In the genomic region with DNA sequence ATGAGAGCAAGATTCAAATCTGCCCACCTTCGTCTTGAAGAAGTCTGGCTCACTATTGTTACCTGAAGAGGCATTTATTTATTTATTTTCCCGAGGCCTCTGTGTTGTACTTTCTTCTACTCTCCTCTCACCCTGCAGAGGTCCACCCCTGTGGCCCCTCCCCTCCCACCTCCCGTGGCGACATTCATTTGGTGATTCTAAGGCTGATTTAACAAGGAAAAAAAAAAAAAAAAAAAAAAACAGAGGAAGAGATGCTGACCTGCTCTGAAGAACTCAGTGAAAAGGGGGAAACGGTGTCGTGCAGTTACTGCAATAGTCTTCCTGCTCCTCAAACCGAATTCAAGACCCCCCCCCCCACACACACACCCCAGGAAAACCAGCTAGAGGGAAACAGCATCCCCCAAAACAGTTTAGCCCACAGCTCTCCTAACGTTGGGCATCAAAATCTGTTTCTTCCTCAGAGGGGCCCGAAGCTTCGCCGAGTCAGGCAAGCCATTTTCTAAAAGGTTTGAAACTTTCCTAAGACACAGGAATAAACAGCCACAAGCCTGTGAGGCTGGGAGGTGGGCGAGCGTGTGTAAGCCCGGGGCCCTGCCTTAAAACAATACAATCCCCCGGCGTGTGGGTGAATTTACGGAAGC, we compare ENCODE assay signal across 7 mouse cellular contexts. TPM values are rescaled to one million over a fixed set of nuclear protein-coding genes. Genes with fewer than 3 reads are reported as not detected.
A peak's percentile ranks its signal among the peaks of the same experiment; 100 is the strongest.
DNase-seq lines count a peak whose midpoint lies in the region; ATAC-seq and TF ChIP-seq lines count a peak whose summit lies in the region.

No protein-coding gene starts in this region.

- DNase-seq in lung, embryonic 14.5 days: peak; percentile 27
- no peak for DNase-seq in lung, postnatal 14 days
- no peak for DNase-seq in layer of hippocampus, postnatal 36 days
- DNase-seq in right cerebral cortex, postnatal 36 days (ENCODE audit: low spot score in 2 of 2): no peak

- WGBS in lung, embryonic 14.5 days: 2% methylated on average over 17 of the region's 17 CpGs
- WGBS in embryonic facial prominence, embryonic 12.5 days: under 1% methylated on average over 17 of the region's 17 CpGs
- 2% methylated on average over 17 of the region's 17 CpGs for whole genome bisulfite sequencing in intestine, embryonic 16.5 days
- WGBS in neural tube, embryonic 13.5 days: under 1% methylated on average over 17 of the region's 17 CpGs

- no peaks in the 10 kb centered on the region for H3K9me3 ChIP-seq in lung, embryonic 14.5 days (ENCODE audit: low read depth, low read length)
- no peaks in the 10 kb centered on the region for H3K9me3 ChIP-seq in embryonic facial prominence, embryonic 12.5 days
- H3K9me3 ChIP-seq in intestine, embryonic 16.5 days (ENCODE audit: control insufficient read depth, low read length): no peaks in the 10 kb centered on the region
- H3K9me3 ChIP-seq in neural tube, embryonic 13.5 days: no peaks in the 10 kb centered on the region

- H3K36me3 ChIP-seq in lung, embryonic 14.5 days (ENCODE audit: insufficient read depth): no peaks in the 10 kb centered on the region
- no peaks in the 10 kb centered on the region for H3K36me3 ChIP-seq in embryonic facial prominence, embryonic 12.5 days
- no peaks in the 10 kb centered on the region for H3K36me3 ChIP-seq in intestine, embryonic 16.5 days (ENCODE audit: control insufficient read depth, insufficient read depth, low read length)
- no peaks in the 10 kb centered on the region for H3K36me3 ChIP-seq in neural tube, embryonic 13.5 days

- no peak overlapping the region for H3K27ac ChIP-seq in lung, embryonic 14.5 days (ENCODE audit: low read depth)
- H3K27ac ChIP-seq in embryonic facial prominence, embryonic 12.5 days: peak overlapping the region; percentile 97
- no peak overlapping the region for H3K27ac ChIP-seq in intestine, embryonic 16.5 days (ENCODE audit: low read length)
- peak overlapping the region; percentile 99 for H3K27ac ChIP-seq in neural tube, embryonic 13.5 days (replicated peaks)

- peaks cover 26% of the 10 kb centered on the region for H3K27me3 ChIP-seq in lung, embryonic 14.5 days (ENCODE audit: insufficient read depth, low read length)
- H3K27me3 ChIP-seq in embryonic facial prominence, embryonic 12.5 days: no peaks in the 10 kb centered on the region; the same call in 1 of the 2 replicates
- H3K27me3 ChIP-seq in intestine, embryonic 16.5 days (replicated peaks; ENCODE audit: control insufficient read depth, insufficient read depth, low read length): no peaks in the 10 kb centered on the region; the same call in 1 of the 2 replicates
- no peaks in the 10 kb centered on the region for H3K27me3 ChIP-seq in neural tube, embryonic 13.5 days

- H3K4me1 ChIP-seq in lung, embryonic 14.5 days (ENCODE audit: insufficient read depth): 0 out of 2 replicates have a peak, but pooled peaks cover 3% of the 10 kb centered on the region
- H3K4me1 ChIP-seq in embryonic facial prominence, embryonic 12.5 days: peaks cover 11% of the 10 kb centered on the region; the same call in 1 of the 2 replicates
- peaks cover 20% of the 10 kb centered on the region for H3K4me1 ChIP-seq in intestine, embryonic 16.5 days (ENCODE audit: control insufficient read depth, insufficient read depth, low read length)
- H3K4me1 ChIP-seq in neural tube, embryonic 13.5 days (replicated peaks): peaks cover 32% of the 10 kb centered on the region

- H3K4me2 ChIP-seq in lung, embryonic 14.5 days: peak overlapping the region; percentile 100
- H3K4me2 ChIP-seq in embryonic facial prominence, embryonic 12.5 days (replicated peaks): peak overlapping the region; percentile 88
- peak overlapping the region; percentile 99 for H3K4me2 ChIP-seq in intestine, embryonic 16.5 days (ENCODE audit: low read depth, low read length)
- peak overlapping the region; percentile 78 for H3K4me2 ChIP-seq in neural tube, embryonic 13.5 days

- peak overlapping the region; percentile 82 for H3K9ac ChIP-seq in lung, embryonic 14.5 days
- H3K9ac ChIP-seq in embryonic facial prominence, embryonic 12.5 days: peak overlapping the region; percentile 98
- H3K9ac ChIP-seq in intestine, embryonic 16.5 days (ENCODE audit: low read depth, low read length): peak overlapping the region; percentile 82
- peak overlapping the region; percentile 98 for H3K9ac ChIP-seq in neural tube, embryonic 13.5 days

- peak overlapping the region; percentile 64 for H3K4me3 ChIP-seq in lung, embryonic 14.5 days (ENCODE audit: low read depth, low read length)
- peak overlapping the region; percentile 80 for H3K4me3 ChIP-seq in embryonic facial prominence, embryonic 12.5 days
- peak overlapping the region; percentile 70 for H3K4me3 ChIP-seq in intestine, embryonic 16.5 days (ENCODE audit: low read length)
- H3K4me3 ChIP-seq in neural tube, embryonic 13.5 days: peak overlapping the region; percentile 81

- ATAC-seq in lung, embryonic 14.5 days (ENCODE audit: insufficient read depth): no peak
- ATAC-seq in embryonic facial prominence, embryonic 12.5 days (ENCODE audit: insufficient number of reproducible peaks, insufficient read depth, low FRiP score, low TSS enrichment): no peak
- no peak for ATAC-seq in intestine, embryonic 16.5 days
- no peak for ATAC-seq in neural tube, embryonic 13.5 days (ENCODE audit: low read depth)

- no peak for TF ChIP-seq CTCF in lung, embryonic 14.5 days (IDR thresholded peaks at IDR 0.05; ENCODE audit: low read depth)

RNA-seq across cellular contexts. Expression of gene A830031A19Rik, which starts 0.8 kb away (rescaled TPM):
- not detected in 2 replicates for polyA plus RNA-seq in lung, embryonic 14.5 days (2014; fragmentation: Nextera tagmentation; extraction: Ambion mirVana)
- not detected in 2 replicates for polyA plus RNA-seq in embryonic facial prominence, embryonic 12.5 days (2016; fragmentation: Nextera tagmentation; extraction: Ambion mirVana)
- not detected in 2 replicates for polyA plus RNA-seq in intestine, embryonic 16.5 days (2015; fragmentation: Nextera tagmentation; extraction: Ambion mirVana)
- polyA plus RNA-seq in neural tube, embryonic 13.5 days (2015; fragmentation: Nextera tagmentation; extraction: Ambion mirVana): not detected in 2 replicates
- 1 to 10 TPM; 1.4 to 1.6 TPM for total RNA-seq in layer of hippocampus, postnatal 36 days (2021)

RNA-seq across cellular contexts. Expression of gene Bcl11a, which starts 2.2 kb away (rescaled TPM):
- 18.6 and 21.1 TPM in 2 replicates for polyA plus RNA-seq in lung, embryonic 14.5 days (2014; fragmentation: Nextera tagmentation; extraction: Ambion mirVana)
- 80.5 and 86.3 TPM in 2 replicates for polyA plus RNA-seq in embryonic facial prominence, embryonic 12.5 days (2016; fragmentation: Nextera tagmentation; extraction: Ambion mirVana)
- polyA plus RNA-seq in intestine, embryonic 16.5 days (2015; fragmentation: Nextera tagmentation; extraction: Ambion mirVana): 13.1 and 14.8 TPM in 2 replicates
- 125 and 131 TPM in 2 replicates for polyA plus RNA-seq in neural tube, embryonic 13.5 days (2015; fragmentation: Nextera tagmentation; extraction: Ambion mirVana)
- total RNA-seq in layer of hippocampus, postnatal 36 days (2021): 100 to 1,000 TPM; 112 to 113 TPM

Comparison
In these comparisons a context has a peak if more than half of its experiments do, and no peak if none do; other contexts are left out.
1. H3K27ac ChIP-seq: peak in embryonic facial prominence, embryonic 12.5 days (single experiment) and neural tube, embryonic 13.5 days (single experiment); none in lung, embryonic 14.5 days (single experiment) and intestine, embryonic 16.5 days (single experiment).
2. Peak in every context shown above with its lines, with median percentiles within 50 percentile points of each other: H3K4me2 ChIP-seq, H3K4me3 ChIP-seq and H3K9ac ChIP-seq.